Mouse (Mus musculus) stomach, postnatal 0 days (tissue): Measurements from ENCODE around the gene Oas1a. TPM values are rescaled to one million over a fixed set of nuclear protein-coding genes. Genes with fewer than 3 reads are reported as not detected.
A peak's percentile ranks its signal among the peaks of the same experiment; 100 is the strongest.

Experiments
- ATAC-seq: fragments of 200-750 bp; cut with Nextera tagmentation; 2 replicates; pipeline ENCODE4 v1.8.0; 2017; ENCODE audit not compliant: low FRiP score, low TSS enrichment
- DNase-seq: peaks from one replicate; pipeline ENCODE4 v3.0.0-alpha.2; 2016; ENCODE audit warnings: low spot score
- H3K27ac ChIP-seq: fragments of 300-500 bp; sonication (generic); replicated peaks from 2 replicates; pipeline ENCODE4 v1.5.1; 2014; ENCODE audit warnings: mild to moderate bottlenecking, control low read depth
- H3K27me3 ChIP-seq: fragments of 300-500 bp; sonication (generic); 2 replicates; pipeline ENCODE4 v1.6.1; 2014; ENCODE audit warnings: low read length; ENCODE audit not compliant: control insufficient read depth, insufficient read depth
- H3K36me3 ChIP-seq: fragments of 300-500 bp; sonication (generic); 2 replicates; pipeline ENCODE4 v1.6.1; 2014; ENCODE audit warnings: low read length, mixed read lengths; ENCODE audit not compliant: control insufficient read depth, insufficient read depth
- H3K4me1 ChIP-seq: fragments of 300-500 bp; sonication (generic); replicated peaks from 2 replicates; pipeline ENCODE4 v1.6.1; 2014; ENCODE audit warnings: antibody characterized with exemption; ENCODE audit not compliant: control insufficient read depth, insufficient read depth
- H3K4me2 ChIP-seq: fragments of 300-500 bp; sonication (generic); replicated peaks from 2 replicates; pipeline ENCODE4 v1.6.1; 2014; ENCODE audit warnings: low read depth, mild to moderate bottlenecking, control low read depth, moderate library complexity
- H3K4me3 ChIP-seq: fragments of 300-500 bp; sonication (generic); 2 replicates; pipeline ENCODE4 v1.5.1; 2014; ENCODE audit warnings: low read depth, low read length, control low read depth
- H3K9ac ChIP-seq: fragments of 300-500 bp; sonication (generic); 2 replicates; pipeline ENCODE4 v1.6.1; 2014; ENCODE audit warnings: mild to moderate bottlenecking, low read length, control low read depth, mixed read lengths
- H3K9me3 ChIP-seq: fragments of 300-500 bp; sonication (generic); 2 replicates; pipeline ENCODE4 v1.6.1; 2016; ENCODE audit warnings: low read length; ENCODE audit not compliant: control insufficient read depth
- CTCF ChIP-seq: IDR thresholded peaks from 2 replicates; pipeline ENCODE4 v1.5.1; 2016; ENCODE audit warnings: antibody characterized with exemption, low read depth, mild to moderate bottlenecking, moderate library complexity
- EP300 ChIP-seq: optimal IDR thresholded peaks from 2 replicates; pipeline ENCODE3; 2016; ENCODE audit warnings: antibody characterized with exemption
- WGBS: fragments of 180-500 bp; shearing (Covaris S2); extraction: QIAGEN DNeasy Blood & Tissue Kit; methylation state at CpG from one replicate; pipeline ENCODE4 v1.1.7; 2014; 5-methylcytosine and 5-hydroxymethylcytosine counted together
- microRNA-seq: library from miRNA; unstranded; fragments of <30 nt; microRNA quantifications from one replicate; pipeline ENCODE4, GENCODE M21; 2016
- polyA plus RNA-seq: library from polyadenylated mRNA; unstranded; fragments of >200 nt; fragmentation: Nextera tagmentation; extraction: Ambion mirVana; gene quantifications from 2 replicates; pipeline ENCODE4 v1.2.1, GENCODE M21; 2015

Oas1a gene
- polyA plus RNA-seq, 1 experiment from 2014 or later, result 16.1 TPM

DNA sequence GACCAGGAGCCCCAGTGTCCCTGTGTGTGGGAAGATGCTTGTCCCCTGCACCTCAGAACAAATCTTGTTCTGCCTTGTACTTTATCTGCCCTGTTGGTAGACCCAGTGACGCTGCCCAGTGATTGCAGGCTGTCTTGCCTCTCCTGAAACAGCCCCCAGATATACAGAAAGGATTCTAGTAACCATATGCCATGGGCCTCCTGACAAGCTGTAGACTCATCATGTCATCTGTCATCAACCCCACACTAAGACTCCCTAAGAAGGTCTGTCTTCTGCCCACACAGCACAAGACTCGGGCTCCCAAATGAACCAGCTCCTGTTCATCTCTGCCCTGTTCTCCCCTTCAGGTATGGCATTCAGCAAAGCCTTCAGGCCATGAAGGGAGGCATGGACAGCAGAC lies 48.1 kb downstream of the Oas1a start:
- no peak overlapping the region for H3K27ac ChIP-seq
- no peak overlapping the region for H3K4me3 ChIP-seq
- no peaks in the 10 kb centered on the region for H3K36me3 ChIP-seq
- no peak overlapping the region for H3K9ac ChIP-seq
- no peak overlapping the region for H3K4me2 ChIP-seq
- H3K9me3 ChIP-seq, result 0 out of 2 replicates have a peak, but pooled peaks cover under 1% of the 10 kb centered on the region
- ATAC-seq (no peak), DNase-seq (no peak)
- WGBS, result 66% methylated on average over 2 of the region's 2 CpGs
- TF ChIP-seq EP300 (no peak), CTCF (no peak)
- H3K27me3 ChIP-seq, result no peaks in the 10 kb centered on the region
- no peaks in the 10 kb centered on the region for H3K4me1 ChIP-seq

DNA sequence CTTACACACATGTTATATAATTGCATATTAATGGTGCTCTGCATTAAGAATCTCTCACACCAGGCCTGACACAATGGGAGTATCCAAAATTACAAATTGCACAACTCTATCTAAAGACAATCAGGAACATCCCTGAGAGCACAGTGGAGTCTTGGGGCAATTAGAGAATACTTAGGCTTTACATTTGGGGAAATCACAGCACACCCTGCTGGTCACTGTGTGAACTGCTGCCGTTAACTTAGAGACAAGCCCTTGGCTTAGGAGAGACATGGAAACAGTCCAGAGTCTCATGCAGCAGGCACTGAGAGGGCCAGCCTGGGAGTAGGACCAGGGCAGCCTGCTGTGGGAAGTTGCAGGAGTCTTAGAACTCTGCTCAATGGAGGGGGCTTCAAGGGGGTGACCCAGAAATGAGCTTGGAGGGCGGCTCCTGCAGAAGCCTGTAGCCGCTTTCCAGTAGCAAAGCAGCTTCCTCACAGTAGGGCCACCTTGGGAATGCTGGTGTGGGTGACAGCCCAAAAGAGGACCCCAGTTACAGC lies 57.7 kb downstream of the Oas1a start:
- ATAC-seq, result no peak; the same call in 1 of the 2 replicates
- no peak overlapping the region for H3K9ac ChIP-seq
- WGBS, result 57% methylated on average over 3 of the region's 3 CpGs

DNA sequence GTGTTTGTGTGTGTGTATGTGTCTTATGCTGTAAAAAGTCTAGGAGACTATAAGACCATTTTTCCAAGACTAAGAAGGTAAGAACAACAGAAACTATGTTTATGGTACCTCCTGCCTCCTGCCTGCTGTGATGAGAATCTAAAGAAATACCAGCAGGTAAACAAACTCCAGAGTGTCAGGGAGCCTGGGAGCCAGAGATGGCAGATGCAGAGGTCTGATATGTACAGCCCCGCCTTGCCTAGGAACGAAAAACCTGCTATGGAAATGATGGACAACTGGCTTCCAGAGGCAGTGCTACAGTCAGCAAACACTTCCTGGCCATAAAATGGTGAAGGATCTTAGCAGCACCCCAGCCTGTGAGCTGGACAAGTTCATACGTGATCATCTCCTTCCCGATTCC lies 60.3 kb downstream of the Oas1a start, which contains the start of gene Oas1f:
TSS of gene Oas1f (plus strand) at position 301 of the 400 bp plus-strand sequence.
- no peaks in the 10 kb centered on the region for H3K27me3 ChIP-seq
- DNase-seq (no peak), ATAC-seq (no peak)
- WGBS, result 44% methylated on average over 4 of the region's 4 CpGs
- no peaks in the 10 kb centered on the region for H3K4me1 ChIP-seq
- H3K27ac ChIP-seq, result no peak within 1 kb of the TSS
- no peak within 1 kb of the TSS for H3K4me3 ChIP-seq
- TF ChIP-seq CTCF, result no peak
- no peak for TF ChIP-seq EP300
- H3K9me3 ChIP-seq, result no peaks in the 10 kb centered on the region
- H3K9ac ChIP-seq, result no peak within 1 kb of the TSS
- H3K4me2 ChIP-seq, result no peak within 1 kb of the TSS
- no peaks in the 10 kb centered on the region for H3K36me3 ChIP-seq

More for the DNA sequence above, 57.7 kb downstream of the Oas1a start:
- no peaks in the 10 kb centered on the region for H3K36me3 ChIP-seq
- H3K9me3 ChIP-seq, result 0 out of 2 replicates have a peak, but pooled peaks cover 3% of the 10 kb centered on the region
- no peak for TF ChIP-seq EP300
- TF ChIP-seq CTCF, result peak; percentile 81
- no peaks in the 10 kb centered on the region for H3K27me3 ChIP-seq
- no peaks in the 10 kb centered on the region for H3K4me1 ChIP-seq
- H3K4me2 ChIP-seq, result no peak overlapping the region
- no peak overlapping the region for H3K27ac ChIP-seq
- no peak overlapping the region for H3K4me3 ChIP-seq
- DNase-seq, result peak; percentile 44

Small RNA genes lying within 50 kb of the gene (microRNA-seq; reads per million reads assigned to microRNA genes)
- not detected for gene Gm22907

Other genes starting within 250 kb of the Oas1a start
- 2.0 and 3.1 TPM in 2 replicates for gene Dtx1, start 195.6 kb downstream of the Oas1a start, polyA plus RNA-seq
- gene Oas2, start 157.7 kb downstream of the Oas1a start, polyA plus RNA-seq, result 0.59 and 0.74 TPM in 2 replicates
- 0.40 and 0.41 TPM in 2 replicates for gene Oas3, start 129.9 kb downstream of the Oas1a start, polyA plus RNA-seq
- gene Oas1e, start 112.0 kb downstream of the Oas1a start, polyA plus RNA-seq, result not detected in 2 replicates
- gene Oas1c, start 95.0 kb downstream of the Oas1a start, polyA plus RNA-seq, result 1.1 and 1.2 TPM in 2 replicates
- gene Oas1f, start 60.2 kb downstream of the Oas1a start, polyA plus RNA-seq, result not detected in 2 replicates
- gene Oas1h, start 46.1 kb downstream of the Oas1a start, polyA plus RNA-seq, result not detected in 2 replicates
- gene Oas1g, start 19.9 kb downstream of the Oas1a start, polyA plus RNA-seq, result 4.7 and 5.1 TPM in 2 replicates
- gene Oas1d, start 7.0 kb upstream of the Oas1a start, polyA plus RNA-seq, result 0.07 TPM in 1 of 2 replicates, not detected in the other
- 0.04 and 0.06 TPM in 2 replicates for gene Rph3a, start 102.6 kb upstream of the Oas1a start, polyA plus RNA-seq